Mouse (Mus musculus): Measurements from ENCODE around the gene Adam12. TPM values are rescaled to one million over a fixed set of nuclear protein-coding genes. Genes with fewer than 3 reads are reported as not detected.

Gene Adam12
- polyA plus RNA-seq (2012; rRNA removed): 1.4 and 1.7 TPM in 2 replicates

DNA sequence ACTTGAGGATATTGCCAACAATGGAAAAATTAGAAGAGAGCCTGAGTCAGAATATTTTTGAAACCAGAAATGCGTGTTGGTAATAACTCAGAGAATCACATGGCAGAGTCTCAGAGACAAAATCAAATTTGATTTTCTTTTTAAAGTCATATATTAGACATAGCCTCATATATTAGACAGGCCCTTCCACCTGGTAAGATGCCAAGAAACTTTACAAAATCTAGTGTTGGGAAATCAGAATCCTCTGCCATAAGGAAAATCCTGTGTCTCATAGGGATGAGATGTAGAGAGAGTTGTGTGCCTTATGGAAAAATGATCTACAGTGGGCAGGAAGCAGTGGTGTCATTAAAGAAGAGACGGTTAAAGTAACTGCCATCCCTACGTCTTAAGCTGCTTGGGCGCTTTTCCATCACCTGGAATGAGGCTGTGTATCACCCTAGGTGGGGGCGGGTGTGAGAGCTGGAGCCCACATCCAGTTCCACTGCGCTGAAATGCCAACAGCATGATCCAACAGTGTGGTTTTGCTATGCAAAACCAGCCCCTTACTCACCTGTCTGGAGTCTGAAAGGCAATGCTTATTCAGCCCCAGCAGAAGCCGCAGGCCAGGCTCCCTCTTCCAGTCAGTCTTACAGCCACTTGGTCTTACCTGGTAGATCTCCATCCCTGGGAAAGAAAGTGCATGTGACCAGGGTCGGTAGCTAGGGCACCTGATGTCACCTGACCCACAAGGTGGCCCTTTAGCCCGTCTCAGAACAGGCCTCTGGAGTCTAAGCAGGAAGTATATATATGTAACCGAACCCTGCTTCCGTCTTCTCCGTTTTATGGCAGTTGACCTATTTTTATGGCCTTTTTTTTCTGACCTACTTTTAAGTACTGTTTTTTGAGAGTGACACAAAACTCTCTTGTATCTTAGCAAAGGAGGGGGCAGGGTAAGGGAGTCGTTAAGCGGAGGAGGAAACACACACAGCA, at the start of gene Adam12:
Gene Adam12 (minus strand): TSS at position 769 of the 969 bp plus-strand sequence.
- Histone ChIP-seq H3K4me1 (ENCODE audit: control insufficient read depth, insufficient read depth, low read length) (no peaks in the 10 kb centered on the region), H3K4me3 (replicated peaks; ENCODE audit: insufficient read depth, low read depth, low read length) (no peak within 1 kb of the TSS), H3K27me3 (ENCODE audit: control insufficient read depth, insufficient read depth, low read length) (no peaks in the 10 kb centered on the region), H3K27ac (ENCODE audit: insufficient read depth, low read length) (0 out of 2 replicates have a peak within 1 kb of the TSS, but pooled peaks have one; percentile 30)
- 83% methylated on average over 14 of the region's 14 CpGs for WGBS
- DNase-seq: no peak
- TF ChIP-seq CTCF (IDR thresholded peaks at IDR 0.05; ENCODE audit: borderline replicate concordance, insufficient read depth, low read depth, low read length) (no peak), POLR2A (IDR thresholded peaks at IDR 0.05; ENCODE audit: borderline replicate concordance, insufficient read depth, low read length) (no peak)

DNA sequence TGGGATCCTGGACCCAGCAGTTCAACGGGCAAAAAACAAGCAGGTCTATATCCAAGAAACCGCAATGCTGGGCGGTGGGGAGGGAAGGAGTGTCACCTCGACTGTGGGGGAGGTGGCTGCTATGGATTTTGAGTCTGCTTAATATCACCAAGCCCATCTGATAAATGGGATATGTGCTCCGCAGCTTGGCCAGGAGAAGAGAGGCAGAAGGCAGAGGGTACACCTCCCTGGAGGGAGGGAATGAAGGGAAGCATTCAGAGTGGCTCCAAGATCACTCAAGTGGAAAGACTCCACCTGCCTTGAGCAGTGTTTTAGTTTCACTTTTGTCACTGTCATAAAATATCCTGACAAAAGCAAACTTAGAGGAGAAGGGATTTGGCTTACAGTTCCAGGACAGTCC, 41.0 kb upstream of the Adam12 start:
- Histone ChIP-seq H3K27me3 (ENCODE audit: control insufficient read depth, insufficient read depth, low read length) (no peaks in the 10 kb centered on the region; the same call in 1 of the 2 replicates), H3K4me1 (ENCODE audit: control insufficient read depth, insufficient read depth, low read length) (0 out of 2 replicates have a peak, but pooled peaks cover 2% of the 10 kb centered on the region), H3K27ac (ENCODE audit: insufficient read depth, low read length) (no peak overlapping the region), H3K4me3 (replicated peaks; ENCODE audit: insufficient read depth, low read depth, low read length) (no peak overlapping the region)
- TF ChIP-seq CTCF (IDR thresholded peaks at IDR 0.05; ENCODE audit: borderline replicate concordance, insufficient read depth, low read depth, low read length) (no peak), POLR2A (IDR thresholded peaks at IDR 0.05; ENCODE audit: borderline replicate concordance, insufficient read depth, low read length) (no peak)
- 25% methylated on average over 5 of the region's 5 CpGs for WGBS
- DNase-seq: peak; percentile 15 to 24

DNA sequence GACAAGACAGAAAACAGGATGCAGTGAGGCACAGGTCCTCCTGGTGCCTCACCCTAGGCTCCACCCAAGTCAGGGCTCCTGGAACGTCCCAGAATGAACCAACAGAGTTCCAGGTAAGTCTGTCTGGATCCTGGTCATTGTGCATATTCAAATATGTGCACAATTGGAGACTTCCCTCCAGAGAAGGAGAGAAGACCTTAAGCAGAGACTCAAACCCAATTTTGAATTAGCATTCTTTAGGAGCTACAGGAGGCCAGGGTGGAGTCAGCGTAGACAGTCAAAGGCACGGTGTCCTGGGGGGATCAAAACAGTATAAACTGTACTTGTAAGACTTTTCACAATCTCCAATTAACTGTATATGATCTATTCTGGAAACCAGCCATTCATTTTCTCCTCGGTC, 40.5 kb upstream of the Adam12 start:
- WGBS: 64% methylated on average over 4 of the region's 4 CpGs
- no peak for DNase-seq
- Histone ChIP-seq H3K27ac (ENCODE audit: insufficient read depth, low read length) (no peak overlapping the region), H3K4me1 (ENCODE audit: control insufficient read depth, insufficient read depth, low read length) (0 out of 2 replicates have a peak, but pooled peaks cover 2% of the 10 kb centered on the region), H3K27me3 (ENCODE audit: control insufficient read depth, insufficient read depth, low read length) (no peaks in the 10 kb centered on the region; the same call in 1 of the 2 replicates), H3K4me3 (replicated peaks; ENCODE audit: insufficient read depth, low read depth, low read length) (no peak overlapping the region)
- TF ChIP-seq POLR2A (IDR thresholded peaks at IDR 0.05; ENCODE audit: borderline replicate concordance, insufficient read depth, low read length) (no peak), CTCF (IDR thresholded peaks at IDR 0.05; ENCODE audit: borderline replicate concordance, insufficient read depth, low read depth, low read length) (no peak)

DNA sequence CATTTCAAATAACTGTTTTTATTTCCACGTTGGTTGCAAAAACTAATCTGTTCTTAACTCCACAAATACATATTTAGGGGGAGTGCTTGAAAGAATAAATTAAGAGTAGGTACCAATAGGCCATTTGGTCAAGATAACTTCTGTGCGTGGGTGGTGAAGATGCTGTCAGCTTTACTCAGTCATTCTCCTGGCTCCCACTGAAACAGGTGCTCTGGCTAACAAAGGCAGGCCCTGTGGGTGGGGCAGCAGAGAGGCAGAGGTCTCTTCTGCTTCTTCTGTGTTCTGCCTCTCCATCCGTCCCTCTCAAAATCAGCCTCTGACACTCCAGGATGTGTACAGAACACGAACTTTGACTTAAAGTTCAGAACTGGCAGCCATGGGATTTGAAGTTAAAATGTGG, 33.8 kb upstream of the Adam12 start:
- no peak overlapping the region for H3K27ac ChIP-seq (ENCODE audit: insufficient read depth, low read length)
- no peak for DNase-seq
- TF ChIP-seq CTCF (IDR thresholded peaks at IDR 0.05; ENCODE audit: borderline replicate concordance, insufficient read depth, low read depth, low read length) (no peak), POLR2A (IDR thresholded peaks at IDR 0.05; ENCODE audit: borderline replicate concordance, insufficient read depth, low read length) (no peak)
- 85% methylated on average over 4 of the region's 4 CpGs for WGBS
- no peaks in the 10 kb centered on the region for H3K27me3 ChIP-seq (ENCODE audit: control insufficient read depth, insufficient read depth, low read length)
- no peaks in the 10 kb centered on the region for H3K4me1 ChIP-seq (ENCODE audit: control insufficient read depth, insufficient read depth, low read length)
- H3K4me3 ChIP-seq (replicated peaks; ENCODE audit: insufficient read depth, low read depth, low read length): no peak overlapping the region

DNA sequence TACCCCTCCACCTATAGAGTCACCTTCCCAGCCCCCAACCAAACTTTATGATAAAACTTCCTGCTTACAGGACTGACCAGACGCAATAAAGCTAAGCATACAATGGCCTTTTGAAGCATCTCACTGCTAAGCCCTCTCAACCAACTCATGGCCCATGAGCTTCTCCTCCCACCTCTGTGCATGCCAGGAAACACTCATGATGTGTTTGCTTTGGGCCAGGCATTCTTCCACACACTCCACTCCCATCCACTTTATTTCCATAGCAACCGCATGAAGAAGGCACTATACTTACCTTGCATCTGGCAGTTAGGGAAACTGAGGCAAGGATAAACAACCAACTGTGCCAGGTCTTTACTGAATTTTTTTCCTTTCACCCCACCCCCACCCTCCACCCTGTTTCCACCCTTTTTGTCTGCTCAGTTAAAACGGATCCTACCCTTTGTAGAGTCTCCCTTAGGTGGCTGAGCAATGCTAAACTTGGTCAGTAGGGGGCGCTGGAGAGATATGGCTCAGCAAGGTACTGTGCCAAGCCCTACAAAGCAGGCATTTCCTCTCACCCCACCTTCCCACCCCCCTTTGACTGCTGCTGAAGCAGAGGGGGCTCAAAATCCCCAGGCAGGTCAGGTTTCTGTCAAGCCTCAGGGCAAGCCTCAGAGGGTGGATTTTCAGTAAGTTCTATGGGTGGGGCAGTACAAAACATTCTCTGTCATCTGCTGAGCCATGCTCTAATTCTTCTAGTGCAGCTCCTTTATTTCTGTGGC, 31.4 kb upstream of the Adam12 start:
- Histone ChIP-seq H3K4me1 (ENCODE audit: control insufficient read depth, insufficient read depth, low read length) (no peaks in the 10 kb centered on the region), H3K4me3 (replicated peaks; ENCODE audit: insufficient read depth, low read depth, low read length) (no peak overlapping the region), H3K27me3 (ENCODE audit: control insufficient read depth, insufficient read depth, low read length) (no peaks in the 10 kb centered on the region), H3K27ac (ENCODE audit: insufficient read depth, low read length) (no peak overlapping the region)
- TF ChIP-seq CTCF (IDR thresholded peaks at IDR 0.05; ENCODE audit: borderline replicate concordance, insufficient read depth, low read depth, low read length) (peak; percentile 76), POLR2A (IDR thresholded peaks at IDR 0.05; ENCODE audit: borderline replicate concordance, insufficient read depth, low read length) (no peak)
- peak; percentile 25 to 63 for DNase-seq
- WGBS: 48% methylated on average over 4 of the region's 4 CpGs

DNA sequence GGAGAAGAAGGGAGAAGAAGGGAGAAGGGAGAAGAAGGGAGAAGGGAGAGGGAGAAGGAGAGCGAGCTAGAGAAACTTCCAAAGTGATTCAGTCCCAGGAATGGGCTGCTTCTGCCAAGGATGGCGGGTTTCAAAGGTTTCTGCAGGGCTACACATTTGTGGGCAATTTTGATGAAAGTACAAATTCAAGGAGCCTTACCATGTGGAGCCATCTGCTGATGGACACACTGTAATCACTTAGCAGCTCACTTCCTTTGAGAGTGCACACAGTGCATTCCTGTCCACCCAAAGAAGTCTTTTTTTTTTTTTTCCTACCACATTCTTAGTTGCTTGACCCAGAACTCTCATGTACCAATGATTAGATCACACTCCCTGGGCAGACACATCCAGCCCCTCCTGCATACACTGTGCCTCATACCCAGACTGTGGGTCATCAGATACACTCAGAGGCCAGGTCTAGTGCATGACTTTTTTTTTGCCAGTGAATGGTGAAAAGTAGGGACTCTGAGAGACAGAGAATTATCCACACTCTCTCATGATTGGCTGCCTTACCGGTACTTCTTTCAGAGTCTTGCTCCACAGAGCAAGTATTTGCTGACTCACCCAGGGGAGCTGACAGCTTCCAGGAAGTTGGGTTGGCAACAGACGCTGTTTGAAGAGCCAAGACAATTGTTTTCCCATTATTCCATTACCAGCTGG, 29.2 kb upstream of the Adam12 start:
- whole genome bisulfite sequencing: 31% methylated on average over 4 of the region's 4 CpGs
- TF ChIP-seq CTCF (IDR thresholded peaks at IDR 0.05; ENCODE audit: borderline replicate concordance, insufficient read depth, low read depth, low read length) (no peak), POLR2A (IDR thresholded peaks at IDR 0.05; ENCODE audit: borderline replicate concordance, insufficient read depth, low read length) (no peak)
- peak in 1 of 2 experiments; percentile 6 for DNase-seq

DNA sequence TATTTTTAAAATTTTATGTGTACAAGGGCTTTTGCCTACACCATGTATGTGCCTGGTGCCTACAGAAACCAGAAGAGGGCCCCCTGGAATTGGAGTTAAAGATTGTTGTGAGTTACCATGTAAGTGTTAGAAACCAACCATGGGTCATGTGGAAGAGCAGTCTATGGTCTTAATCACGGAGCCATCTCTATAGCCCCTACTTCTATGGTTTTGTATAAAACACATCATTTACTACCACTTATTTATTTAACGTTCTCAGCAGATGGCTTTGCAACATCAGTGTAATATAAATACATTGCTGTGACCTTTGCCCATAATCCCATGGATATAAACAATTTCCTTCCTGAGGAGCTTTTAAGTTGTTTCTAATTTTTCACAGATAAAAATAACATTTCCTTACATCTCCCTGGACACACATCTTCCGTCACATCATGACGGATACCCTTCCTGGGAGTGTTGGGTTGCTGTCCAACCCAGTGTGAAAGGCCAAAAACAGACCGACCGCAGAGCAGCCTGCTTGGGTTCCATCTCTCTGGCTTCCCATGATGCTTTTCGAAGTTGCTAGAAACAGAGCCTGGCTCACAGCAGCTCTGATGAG, 18.4 kb upstream of the Adam12 start:
- Histone ChIP-seq H3K27ac (ENCODE audit: insufficient read depth, low read length) (no peak overlapping the region), H3K27me3 (ENCODE audit: control insufficient read depth, insufficient read depth, low read length) (no peaks in the 10 kb centered on the region), H3K4me3 (replicated peaks; ENCODE audit: insufficient read depth, low read depth, low read length) (no peak overlapping the region), H3K4me1 (ENCODE audit: control insufficient read depth, insufficient read depth, low read length) (no peaks in the 10 kb centered on the region)
- TF ChIP-seq CTCF (IDR thresholded peaks at IDR 0.05; ENCODE audit: borderline replicate concordance, insufficient read depth, low read depth, low read length) (no peak), POLR2A (IDR thresholded peaks at IDR 0.05; ENCODE audit: borderline replicate concordance, insufficient read depth, low read length) (no peak)
- DNase-seq: no peak
- 88% methylated on average over 7 of the region's 7 CpGs for WGBS

More for the DNA sequence above, 29.2 kb upstream of the Adam12 start:
- no peaks in the 10 kb centered on the region for H3K27me3 ChIP-seq (ENCODE audit: control insufficient read depth, insufficient read depth, low read length)
- no peak overlapping the region for H3K27ac ChIP-seq (ENCODE audit: insufficient read depth, low read length)
- H3K4me3 ChIP-seq (replicated peaks; ENCODE audit: insufficient read depth, low read depth, low read length): no peak overlapping the region
- H3K4me1 ChIP-seq (ENCODE audit: control insufficient read depth, insufficient read depth, low read length): no peaks in the 10 kb centered on the region

Measured in cerebellum, adult 2 months (tissue).